Mouse (Mus musculus) naive thymus-derived CD4-positive, alpha-beta T cell, adult 2 months (primary cell): ENCODE measurements around the gene Rwdd2b.

ENCODE experiments used
- DNase-seq: peaks from one replicate; pipeline ENCODE4 v3.0.0-alpha.2; 2011; ENCODE audit warnings: low read depth

Gene Rwdd2b

DNA sequence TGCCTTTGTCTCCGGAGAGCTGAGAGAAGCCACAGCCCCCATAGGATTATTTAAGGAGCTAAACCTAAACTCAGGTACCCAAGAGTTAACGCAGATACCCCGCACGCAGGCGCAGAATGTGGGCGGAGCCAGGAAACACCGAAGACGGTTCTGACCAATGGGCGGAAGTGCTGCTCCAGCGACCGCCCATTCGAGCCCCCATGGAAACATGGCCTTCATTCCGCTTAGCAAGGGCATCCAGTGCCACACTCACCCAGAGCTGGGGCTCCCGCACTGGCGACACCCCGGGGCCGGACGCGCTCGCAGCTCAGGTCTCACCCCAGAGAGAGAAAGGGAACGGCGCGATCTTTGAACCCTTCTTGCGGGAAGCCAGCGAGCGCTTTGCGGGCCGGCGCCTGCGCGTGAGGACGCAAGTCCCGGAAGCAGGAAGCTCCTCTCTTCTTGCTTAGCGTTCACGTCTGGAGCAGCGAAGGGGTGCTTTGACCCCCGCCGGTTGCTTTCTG, at the start of gene Rwdd2b:
Gene Rwdd2b, minus strand, starts transcription at position 390 of the 503 bp plus-strand sequence.
- DNase-seq: peak; percentile 97

GRCm38 (mm10) chr16:87488605-87489004, 48.2 kb upstream of the Rwdd2b start:
- no peak for DNase-seq

- DNase-seq: no peak
Observed at GRCm38 (mm10) chr16:87486739-87487138, 46.4 kb upstream of the Rwdd2b start.

DNA sequence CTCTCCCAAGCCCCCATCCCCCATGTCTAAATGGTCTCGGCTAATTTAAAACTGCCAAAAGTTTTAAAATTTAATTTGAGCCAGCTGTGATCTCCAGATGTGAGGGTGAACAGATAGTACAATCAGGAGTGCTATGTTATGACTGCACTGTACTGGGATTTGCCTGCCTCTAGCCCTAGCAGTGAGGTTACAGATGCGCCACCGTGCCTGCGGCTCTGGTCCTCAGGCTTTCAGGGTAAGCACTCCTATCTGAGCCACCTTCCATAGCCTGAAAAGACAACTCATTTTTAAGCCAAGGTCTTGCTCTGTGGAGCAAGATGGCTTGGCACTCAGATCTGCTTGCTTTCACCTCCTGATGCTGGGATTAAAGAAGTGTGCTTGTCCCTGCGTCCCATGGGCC, 44.0 kb upstream of the Rwdd2b start:
- DNase-seq: no peak

DNA sequence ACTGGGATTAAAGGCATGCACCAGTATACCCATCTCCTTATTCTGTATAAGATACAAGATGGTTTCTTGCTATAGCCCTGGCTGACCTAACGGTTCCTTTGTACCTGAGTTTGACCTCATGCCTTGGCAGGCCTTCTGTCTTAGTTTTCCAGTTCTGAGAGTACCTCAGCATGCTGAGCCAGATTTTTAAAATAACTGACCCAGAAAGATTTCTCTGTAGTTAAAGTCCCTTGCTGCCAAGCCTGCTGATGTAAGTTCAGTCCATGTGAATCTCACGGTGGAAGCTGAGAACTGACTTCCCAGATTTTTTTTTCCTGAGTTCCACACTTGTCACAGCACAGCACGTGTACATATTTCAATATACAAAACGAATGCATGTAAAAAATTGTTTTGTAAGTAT, 30.2 kb upstream of the Rwdd2b start:
- no peak for DNase-seq

DNA sequence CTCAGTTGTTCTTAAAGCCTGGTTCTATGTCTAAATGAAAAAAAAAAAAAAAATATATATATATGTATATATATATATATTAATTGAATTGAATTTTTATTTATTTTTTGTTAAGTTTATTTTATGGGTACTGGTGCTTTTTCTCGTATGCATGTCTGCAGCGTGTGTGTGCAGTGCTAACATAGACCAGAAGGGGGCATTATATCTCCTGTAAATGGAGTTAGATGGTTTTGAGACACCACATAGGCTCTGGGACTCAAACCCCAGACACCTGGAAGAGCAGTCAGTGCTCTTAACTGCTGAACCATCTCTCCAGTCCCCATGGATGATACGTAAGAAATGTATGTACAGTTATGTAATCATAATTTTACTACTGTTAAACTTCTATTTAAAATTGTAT, 18.4 kb upstream of the Rwdd2b start:
- DNase-seq: peak; percentile 38

- peak; percentile 75 for DNase-seq
Observed at GRCm38 (mm10) chr16:87455180-87455611, 14.8 kb upstream of the Rwdd2b start.

DNA sequence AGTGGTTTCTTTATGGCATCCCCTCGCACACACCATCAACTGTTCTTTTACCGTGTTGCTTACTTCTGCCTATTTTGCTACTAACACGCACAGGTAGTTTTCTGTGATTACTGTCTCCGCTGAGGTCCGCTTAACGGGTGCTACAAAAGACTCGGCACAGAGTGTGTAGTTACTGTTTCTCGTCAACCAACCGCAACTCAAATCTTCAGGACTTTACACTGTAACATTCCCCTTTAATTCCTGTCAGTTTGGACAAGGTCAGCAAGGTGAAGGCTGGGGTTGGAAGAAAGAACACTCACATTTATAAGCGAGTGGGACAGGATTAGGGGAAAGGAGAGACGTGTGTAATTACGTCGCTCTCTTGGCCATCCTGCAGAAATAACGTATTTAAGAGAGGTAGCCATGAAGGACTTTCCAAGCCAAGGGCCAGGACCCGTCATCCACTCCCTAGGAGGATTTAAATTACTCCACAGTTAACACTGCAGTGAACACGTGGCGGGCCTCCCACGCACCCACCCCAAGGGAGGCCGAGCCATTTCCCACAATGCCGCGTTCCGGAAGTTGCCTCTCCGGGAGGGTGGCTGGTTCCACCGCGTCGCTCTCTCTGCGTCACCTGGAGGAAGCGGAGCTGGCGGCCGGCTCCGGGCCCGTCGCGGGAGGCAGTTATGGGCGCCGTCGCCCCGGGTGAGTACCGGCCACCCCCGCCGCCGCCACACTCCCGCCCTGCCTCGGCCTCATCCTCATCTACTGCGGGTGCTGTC, 14.2 kb upstream of the Rwdd2b start, which contains the start of gene Usp16:
Gene Usp16, plus strand, starts transcription at position 285 of the 761 bp plus-strand sequence.
- DNase-seq: peak; percentile 92

GRCm38 (mm10) chr16:87453226-87453625, 12.9 kb upstream of the Rwdd2b start:
- DNase-seq: no peak

DNA sequence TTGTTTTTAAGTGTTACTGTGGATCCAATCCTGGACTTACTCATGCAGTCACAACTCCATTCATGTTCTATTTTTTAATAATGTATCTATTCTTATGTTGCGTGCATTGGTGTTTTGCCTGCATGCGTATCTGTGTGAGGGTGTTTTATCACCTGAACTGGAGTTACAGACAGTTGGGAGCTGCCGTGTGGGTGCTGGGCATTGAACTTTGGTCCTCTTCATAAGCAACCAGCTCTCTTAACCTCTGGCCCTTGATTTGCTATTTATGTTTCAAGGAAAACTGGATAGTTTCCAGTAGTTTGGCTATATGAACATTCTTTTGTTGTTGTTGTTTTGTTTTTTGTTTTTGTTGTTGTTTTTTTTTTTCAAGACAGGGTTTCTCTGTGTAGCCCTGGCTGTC, 5.2 kb upstream of the Rwdd2b start:
- no peak for DNase-seq

- no peak for DNase-seq
Observed at GRCm38 (mm10) chr16:87445110-87445509, 4.7 kb upstream of the Rwdd2b start.

GRCm38 (mm10) chr16:87444071-87444470, 3.7 kb upstream of the Rwdd2b start:
- no peak for DNase-seq

DNA sequence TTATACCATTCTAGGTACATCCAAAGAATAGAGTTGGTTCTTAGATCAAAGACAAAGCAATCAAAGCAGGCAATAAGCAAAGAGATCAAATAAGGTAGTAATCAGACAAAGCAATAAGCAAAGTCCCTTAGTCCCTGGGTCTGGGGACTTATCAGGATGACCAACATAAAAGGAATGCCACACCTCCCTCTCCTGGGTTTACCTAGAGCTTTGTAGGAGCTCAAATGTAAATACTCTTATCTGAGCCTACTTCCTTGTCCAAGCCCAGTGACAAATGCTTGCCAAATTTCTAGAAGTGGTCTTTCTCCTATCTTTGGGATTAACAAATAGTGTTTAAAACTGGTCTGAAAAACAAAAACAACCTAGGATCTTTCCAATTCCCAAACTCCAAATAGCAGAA, 2.9 kb upstream of the Rwdd2b start:
- no peak for DNase-seq

DNA sequence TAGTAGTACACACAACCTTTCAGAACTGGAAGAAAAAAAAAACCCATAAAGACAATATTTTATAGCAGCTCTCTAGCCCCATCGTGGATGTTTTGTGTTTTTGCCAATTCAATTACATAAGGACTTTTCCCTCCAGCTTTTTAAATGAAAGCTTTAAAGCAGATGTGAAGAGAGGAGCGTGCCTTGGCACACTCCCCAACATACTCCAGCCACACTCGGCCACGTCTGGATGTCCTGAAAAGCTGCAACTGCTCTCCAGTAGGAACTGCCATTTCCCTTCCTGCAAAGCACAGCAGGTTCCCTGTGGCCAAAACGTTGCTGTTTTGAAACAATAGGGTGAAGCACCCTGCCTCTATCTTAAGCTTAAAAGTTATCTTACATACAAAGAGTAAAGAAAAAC, 1.9 kb upstream of the Rwdd2b start:
- DNase-seq: no peak

DNA sequence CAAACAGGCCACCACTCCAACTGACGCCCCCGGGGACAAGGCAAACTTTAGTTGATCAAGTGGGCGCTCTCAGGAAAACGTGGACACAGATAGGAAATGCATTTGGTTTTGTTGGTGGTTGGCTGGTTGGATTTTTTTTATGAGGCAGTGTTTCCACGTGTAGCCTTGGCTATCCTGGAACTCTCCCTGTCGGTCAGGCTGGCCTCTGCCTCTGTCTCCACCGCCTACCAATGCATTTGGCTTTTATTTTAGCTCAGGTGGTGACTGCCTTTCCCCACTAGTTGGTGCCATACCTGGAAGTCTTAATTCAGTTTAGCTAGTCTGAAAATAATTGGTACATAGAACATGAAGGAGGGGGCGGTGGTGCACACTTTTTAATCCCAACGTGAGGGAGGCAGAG, 716 bp upstream of the Rwdd2b start:
- peak; percentile 66 for DNase-seq

DNA sequence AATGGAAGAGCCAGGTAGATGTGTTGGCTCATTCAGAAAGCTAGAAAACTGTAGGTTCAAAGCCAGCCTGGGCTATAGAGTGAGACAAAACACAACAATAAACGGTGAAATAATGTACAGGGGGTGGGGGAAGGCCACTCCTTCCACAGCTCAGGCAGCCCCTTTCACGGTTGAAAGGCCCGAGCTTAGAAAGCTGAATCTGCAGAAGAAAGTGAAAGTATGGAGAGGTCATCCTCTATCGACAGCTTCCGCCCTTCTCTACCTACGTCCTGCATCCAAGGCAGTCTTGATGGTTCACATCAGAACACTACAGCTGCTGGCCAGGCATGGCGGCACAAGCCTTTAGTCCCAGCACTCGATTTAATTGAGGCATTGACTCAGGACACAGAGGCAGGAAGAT, 1.7 kb downstream of the Rwdd2b start:
- no peak for DNase-seq

GRCm38 (mm10) chr16:87437096-87437495, 3.3 kb downstream of the Rwdd2b start:
- no peak for DNase-seq

GRCm38 (mm10) chr16:87435411-87436205, 4.8 kb downstream of the Rwdd2b start:
- no peak for DNase-seq

DNA sequence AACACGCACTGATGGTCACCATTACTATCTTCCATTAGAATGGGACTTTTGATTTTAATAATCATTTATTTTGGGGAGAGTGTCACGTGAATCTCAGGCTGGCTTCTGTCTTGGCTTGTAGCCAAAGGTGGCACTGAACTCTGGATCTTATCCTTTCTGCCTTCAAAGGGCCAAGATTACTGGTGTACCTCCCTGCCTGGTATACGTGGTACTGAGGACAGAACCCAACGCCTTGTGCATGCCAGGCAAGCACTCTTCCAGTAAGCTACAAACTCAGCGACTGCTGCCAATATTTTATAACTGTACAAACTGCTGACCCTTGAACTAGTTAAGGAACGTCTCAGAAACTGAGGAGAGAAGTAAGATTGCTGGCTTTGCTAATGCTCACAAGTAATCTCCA, 5.4 kb downstream of the Rwdd2b start:
- no peak for DNase-seq

DNA sequence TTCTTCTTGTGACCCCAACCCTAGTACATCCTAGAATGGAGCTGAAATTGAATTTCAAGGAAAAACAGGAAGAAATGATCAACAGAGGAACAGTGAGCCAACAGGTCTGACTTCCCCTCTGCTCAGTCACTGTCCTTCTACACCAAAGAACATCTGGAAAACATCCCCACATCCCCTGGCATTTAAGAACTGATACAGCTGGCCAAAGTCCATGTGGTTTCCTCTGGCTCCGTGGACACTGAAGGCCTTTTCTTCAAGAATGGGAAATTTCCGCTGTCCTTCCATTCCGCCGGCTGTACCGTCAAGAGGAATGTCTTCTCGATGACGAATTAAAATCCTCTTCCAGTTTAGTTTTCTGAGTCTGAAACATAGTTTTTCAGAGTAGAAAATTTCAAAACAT, 6.1 kb downstream of the Rwdd2b start:
- DNase-seq: no peak

DNA sequence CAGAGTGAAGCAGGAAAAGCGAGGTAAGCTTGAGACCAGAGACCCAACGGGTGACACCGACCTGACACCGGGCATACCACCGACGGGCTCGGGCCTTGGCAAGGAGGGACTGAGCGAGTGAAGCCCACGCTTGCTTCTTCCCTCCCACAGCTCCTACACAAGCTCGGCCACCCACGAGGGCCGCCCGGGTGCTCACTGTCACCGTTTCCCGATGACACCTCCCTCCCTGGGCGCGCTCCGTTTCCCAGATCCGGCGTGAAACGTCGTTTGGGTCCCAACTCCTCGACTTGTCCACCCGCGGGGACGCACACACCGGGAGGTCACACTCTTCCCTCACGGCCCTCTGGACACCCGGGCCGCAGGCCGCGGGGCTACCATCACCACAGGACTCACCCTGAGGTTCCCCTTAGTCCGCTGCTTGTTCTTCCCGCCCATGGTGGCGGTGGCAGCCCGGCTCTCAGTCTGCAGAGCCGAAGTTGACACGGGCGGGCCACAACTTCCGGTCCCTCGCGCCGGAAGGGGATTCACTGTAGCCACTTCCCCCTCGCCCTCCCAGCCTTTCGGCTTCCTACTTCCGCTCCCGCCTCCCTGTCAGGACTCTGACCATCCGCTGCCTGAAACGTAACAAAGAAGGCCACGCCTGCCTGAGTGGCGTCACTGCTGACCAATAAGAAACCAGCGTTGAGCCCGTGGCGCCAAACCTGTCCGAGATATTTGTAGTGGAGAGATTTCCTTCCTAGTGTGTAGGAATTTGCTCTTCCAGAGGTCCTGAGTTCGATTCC, 8.1 kb downstream of the Rwdd2b start, which contains the start of gene Ltn1:
Gene Ltn1, minus strand, starts transcription at position 580 of the 782 bp plus-strand sequence.
- peak; percentile 97 for DNase-seq

DNA sequence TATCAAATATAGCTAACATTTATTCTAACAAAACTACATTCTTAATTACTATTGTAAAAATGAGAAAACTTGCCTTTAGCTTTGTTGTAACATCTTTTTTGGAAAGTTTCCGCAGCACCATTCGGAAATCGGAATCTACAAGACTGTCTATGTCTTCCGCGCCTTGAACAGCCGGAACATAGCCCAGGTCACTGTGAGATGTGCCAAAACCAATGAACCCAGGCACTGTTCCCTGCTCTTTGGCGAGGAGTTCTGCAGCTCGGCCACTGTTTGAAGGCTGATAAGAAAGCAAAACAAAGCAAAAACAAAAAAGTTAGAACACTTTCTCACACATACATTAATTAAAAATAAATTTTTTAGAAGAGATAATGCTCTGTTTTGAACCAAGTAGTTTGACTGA, 12.9 kb downstream of the Rwdd2b start:
- no peak for DNase-seq
